Mouse (Mus musculus): ENCODE results near the gene Epn2.

DNA sequence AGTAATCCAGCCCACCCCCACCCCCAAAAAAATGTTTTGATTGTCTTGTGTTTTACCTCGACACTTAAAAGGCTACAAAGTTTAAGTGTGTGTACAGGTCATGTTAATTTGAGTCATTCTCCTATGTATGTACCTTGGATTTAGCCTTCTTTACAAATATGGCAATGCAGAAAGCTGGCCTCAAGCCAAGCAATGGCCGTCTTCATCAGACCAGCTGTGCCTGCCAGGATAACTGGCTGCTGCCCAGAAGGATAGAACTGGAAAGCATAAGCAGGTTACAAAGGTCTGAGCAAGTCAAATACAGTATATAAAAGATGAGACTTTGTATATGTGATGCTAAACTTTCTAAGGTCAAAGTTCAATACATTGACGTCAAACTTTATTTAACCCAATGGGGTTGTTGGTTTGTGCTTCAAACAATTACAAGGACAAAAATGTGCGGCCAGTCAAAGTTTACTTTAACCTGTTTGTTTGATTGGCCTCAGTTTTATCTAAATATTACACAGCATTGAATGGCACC, 32.7 kb upstream of the Epn2 start:
- no peak for TF ChIP-seq CTCF (IDR thresholded peaks at IDR 0.05; ENCODE audit: insufficient read depth, low read length)
- TF ChIP-seq POLR2A (IDR thresholded peaks at IDR 0.05; ENCODE audit: borderline replicate concordance, extremely low read depth, low read depth, low read length), result no peak

Measured in lung, adult 2 months (tissue).